Mouse (Mus musculus): Measurements from ENCODE around the gene Prdm5.

- TF ChIP-seq CTCF (conservative IDR thresholded peaks at IDR 0.05; ENCODE audit: low read length) (no peak), POU5F1 (IDR thresholded peaks at IDR 0.05; ENCODE audit: borderline replicate concordance, low read length) (no peak), NANOG (IDR thresholded peaks at IDR 0.05; ENCODE audit: borderline replicate concordance, low read length) (no peak)
Observed at GRCm38 (mm10) chr6:65888835-65889234, 110.0 kb downstream of the Prdm5 start.
